Mouse (Mus musculus) cerebellum, adult 9-10 months (tissue): ENCODE measurements around the gene Rbm4.
"Not testable (repeated sequence)": the region's sequence is repeated elsewhere in the genome, so short reads cannot be mapped to it uniquely, and the experiment has no call there.

Experiments
- DNase-seq: peaks from one replicate; pipeline ENCODE4 v3.0.0; 2022

The Rbm4 gene

GRCm38 (mm10) chr19:4795929-4796328 is 2.2 kb upstream of the Rbm4 start:
- DNase-seq = no peak

- no peak for DNase-seq
Measured at GRCm38 (mm10) chr19:4793281-4793830, 345 bp downstream of the Rbm4 start.

GRCm38 (mm10) chr19:4786313-4786712 is 7.4 kb downstream of the Rbm4 start:
- DNase-seq = no peak

GRCm38 (mm10) chr19:4785206-4785605 is 8.5 kb downstream of the Rbm4 start:
- DNase-seq = no peak

- no peak for DNase-seq
Measured at GRCm38 (mm10) chr19:4782891-4783290, 10.8 kb downstream of the Rbm4 start.

- DNase-seq = no peak
Measured at GRCm38 (mm10) chr19:4772785-4773184, 20.9 kb downstream of the Rbm4 start.

- DNase-seq = no peak
Measured at GRCm38 (mm10) chr19:4767507-4768148, 26.1 kb downstream of the Rbm4 start.

- DNase-seq = peak; percentile 73
Measured at GRCm38 (mm10) chr19:4762876-4763275, 30.8 kb downstream of the Rbm4 start.

- DNase-seq = not testable (repeated sequence)
Measured at GRCm38 (mm10) chr19:4760544-4760943, 33.2 kb downstream of the Rbm4 start.

GRCm38 (mm10) chr19:4756921-4757320 is 36.8 kb downstream of the Rbm4 start:
- peak; percentile 62 for DNase-seq

GRCm38 (mm10) chr19:4756193-4756911 is 37.3 kb downstream of the Rbm4 start, which contains the start of gene Rbm4b:
Gene Rbm4b, plus strand, starts transcription at chr19:4756497.
- DNase-seq = peak; percentile 96

- peak; percentile 95 for DNase-seq
Measured at GRCm38 (mm10) chr19:4755565-4756192, 38.0 kb downstream of the Rbm4 start.

GRCm38 (mm10) chr19:4749975-4750374 is 43.7 kb downstream of the Rbm4 start:
- DNase-seq = peak; percentile 62

GRCm38 (mm10) chr19:4748493-4748892 is 45.2 kb downstream of the Rbm4 start:
- DNase-seq = no peak

- DNase-seq = peak; percentile 63
Measured at GRCm38 (mm10) chr19:4747631-4748312, 45.9 kb downstream of the Rbm4 start.

GRCm38 (mm10) chr19:4746611-4747010 is 47.1 kb downstream of the Rbm4 start:
- DNase-seq = peak; percentile 83

- DNase-seq = peak; percentile 79
Measured at GRCm38 (mm10) chr19:4745681-4746080, 48.0 kb downstream of the Rbm4 start.

- DNase-seq = peak; percentile 64
Measured at GRCm38 (mm10) chr19:4745057-4745456, 48.6 kb downstream of the Rbm4 start.

GRCm38 (mm10) chr19:4744026-4744425 is 49.7 kb downstream of the Rbm4 start:
- DNase-seq = no peak

GRCm38 (mm10) chr19:4743524-4743923 is 50.2 kb downstream of the Rbm4 start:
- no peak for DNase-seq

GRCm38 (mm10) chr19:4742229-4742628 is 51.5 kb downstream of the Rbm4 start:
- DNase-seq = no peak

GRCm38 (mm10) chr19:4741482-4741881 is 52.2 kb downstream of the Rbm4 start:
- no peak for DNase-seq

GRCm38 (mm10) chr19:4739762-4740161 is 53.9 kb downstream of the Rbm4 start:
- DNase-seq = no peak
